ENCODE assay signal across 9 mouse cellular contexts in the genomic region with DNA sequence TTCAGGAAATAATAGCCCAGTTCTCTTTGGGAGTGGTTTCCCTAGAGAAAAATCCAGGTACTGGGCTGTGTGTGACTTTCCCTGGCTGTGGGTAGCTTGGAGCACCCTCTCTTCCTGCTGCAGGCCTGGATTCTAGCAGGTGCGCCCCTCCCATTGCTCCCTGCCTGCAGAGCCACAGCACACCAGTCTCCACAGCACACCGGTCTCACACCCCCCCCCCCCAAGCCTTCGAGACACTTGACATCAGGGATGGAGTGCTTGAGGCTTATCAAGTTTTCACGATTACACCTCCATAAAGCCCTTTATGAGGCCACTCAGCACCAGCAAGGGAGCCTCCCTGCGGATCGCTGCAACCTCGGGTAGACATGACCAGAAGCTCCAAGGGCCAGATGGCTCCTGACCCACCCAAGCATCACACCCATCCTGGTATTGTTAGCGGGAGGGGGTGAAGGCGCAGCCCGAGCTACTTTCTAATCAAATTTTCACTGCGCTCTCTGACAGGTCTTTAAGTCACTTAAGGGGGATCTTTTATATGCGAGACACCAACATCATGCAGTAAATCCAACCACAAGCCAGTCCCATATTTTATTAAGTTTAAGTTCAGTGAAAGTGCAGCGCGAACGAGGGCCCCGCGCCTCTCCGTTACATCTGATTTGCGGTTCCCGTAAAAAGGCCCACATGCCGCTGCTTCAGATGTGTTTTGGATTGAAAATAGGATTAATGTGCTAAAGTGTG.
A peak's percentile ranks its signal among the peaks of the same experiment; 100 is the strongest.
DNase-seq lines count a peak whose midpoint lies in the region; ATAC-seq lines count a peak whose summit lies in the region.
"Had no signal": no experiment of that assay in that cellular context is flagged by ENCODE, and none has a peak within 500 bp of the region (broad histone marks: within the 10 kb centered on the region; RNA-seq: fewer than 3 reads in every experiment).

No protein-coding gene starts in this region.

- H3K27ac ChIP-seq in neural tube, embryonic 11.5 days (ENCODE audit: low read depth, low read length): no peak overlapping the region; the same call in 1 of the 2 replicates

- no peaks in the 10 kb centered on the region for H3K27me3 ChIP-seq in neural tube, embryonic 11.5 days (ENCODE audit: control insufficient read depth, insufficient read depth, low read length)

- peak overlapping the region; percentile 6; the same call in 1 of the 2 replicates for H3K9ac ChIP-seq in neural tube, embryonic 11.5 days (ENCODE audit: low read length)

- no peaks in the 10 kb centered on the region; the same call in 1 of the 2 replicates for H3K4me1 ChIP-seq in neural tube, embryonic 11.5 days (ENCODE audit: control insufficient read depth, insufficient read depth, low read length)

- no peaks in the 10 kb centered on the region for H3K9me3 ChIP-seq in neural tube, embryonic 11.5 days (ENCODE audit: control insufficient read depth, low read length)

- H3K4me2 ChIP-seq in neural tube, embryonic 11.5 days (ENCODE audit: low read depth): peak overlapping the region; percentile 14; the same call in 1 of the 2 replicates

- WGBS in neural tube, embryonic 11.5 days: 59% methylated on average over 21 of the region's 21 CpGs

- H3K4me3 ChIP-seq in neural tube, embryonic 11.5 days (ENCODE audit: low read depth, low read length): no peak overlapping the region

- ATAC-seq in neural tube, embryonic 11.5 days (ENCODE audit: insufficient read depth, low FRiP score, low TSS enrichment): peak; percentile 36
- no peak for ATAC-seq in megakaryocyte-erythroid progenitor cell, adult 5-6 weeks (replicated peaks; ENCODE audit: low FRiP score, low TSS enrichment, poor library complexity, severe bottlenecking)
- ATAC-seq: Patski had no signal

- no peaks in the 10 kb centered on the region for H3K36me3 ChIP-seq in neural tube, embryonic 11.5 days (ENCODE audit: control insufficient read depth, insufficient read depth, low read length)

- peak; percentile 24 for DNase-seq in embryo, embryonic 11 days
- no peak for DNase-seq in embryo, embryonic 10 days (ENCODE audit: low spot score)
- DNase-seq in neural tube, embryonic 11.5 days (ENCODE audit: low spot score): peak; percentile 36
- no peak for DNase-seq in neural tube, embryonic 10.5 days (ENCODE audit: extremely low spot score, low spot score)
- DNase-seq in mesoderm, embryonic 11.5 days (ENCODE audit: low read depth, low spot score): peak; percentile 27
- DNase-seq in layer of hippocampus, adult 18-20 months (ENCODE audit: low spot score in 2 of 2): no peak
- DNase-seq in adrenal gland, postnatal 36 days: no peak

Comparison
In these comparisons a context has a peak if more than half of its experiments do, and no peak if none do; other contexts are left out.
1. DNase-seq: peak in embryo, embryonic 11 days (single experiment), neural tube, embryonic 11.5 days (single experiment) and mesoderm, embryonic 11.5 days (single experiment); none in embryo, embryonic 10 days (single experiment), neural tube, embryonic 10.5 days (single experiment), layer of hippocampus, adult 18-20 months (0 of 2) and adrenal gland, postnatal 36 days (0 of 2).